Mouse (Mus musculus) embryonic fibroblast, embryonic 13.5 days (primary cell): ENCODE results near the gene Sh3rf1.

ENCODE experiments used
- CTCF ChIP-seq: IDR thresholded peaks from 2 replicates; pipeline ENCODE4 v1.5.1; 2011; ENCODE audit warnings: mild to moderate bottlenecking, control low read depth, low read length, moderate library complexity, borderline replicate concordance; ENCODE audit not compliant: insufficient read depth
- POLR2A ChIP-seq: IDR thresholded peaks from 2 replicates; pipeline ENCODE4 v1.6.1; 2011; ENCODE audit warnings: low read depth, mild to moderate bottlenecking, control low read depth, low read length, moderate library complexity

DNA sequence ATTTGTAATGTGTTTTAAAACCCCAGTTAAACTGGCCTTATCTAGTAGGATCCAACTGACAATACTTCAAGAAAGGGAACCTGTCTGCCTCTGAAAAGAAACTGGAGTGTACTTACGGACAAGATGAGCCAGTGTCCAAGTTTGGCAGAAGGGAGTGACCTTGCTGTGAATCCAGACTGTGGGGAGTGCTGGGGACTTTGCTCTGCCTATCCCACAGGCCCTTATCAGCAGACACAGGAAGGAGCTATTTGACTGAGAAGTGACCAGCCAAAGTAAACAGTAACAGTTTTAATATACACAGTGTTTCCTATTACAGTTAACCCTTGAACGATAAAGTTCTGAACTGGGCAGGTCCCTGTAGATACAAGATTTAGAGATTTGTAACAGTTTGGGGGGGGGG lies 173.5 kb downstream of the Sh3rf1 start:
- TF ChIP-seq POLR2A (no peak), CTCF (no peak)
